Mouse (Mus musculus): Measurements from ENCODE around the gene 1300017J02Rik.
"Not testable (repeated sequence)": the region's sequence is repeated elsewhere in the genome, so short reads cannot be mapped to it uniquely, and the experiment has no call there.

Gene 1300017J02Rik

GRCm38 (mm10) chr9:103304927-103305326 lies at the start of gene 1300017J02Rik, which contains the start of gene Topbp1:
1300017J02Rik (minus strand) TSS chr9:103305082.
Topbp1 (plus strand) TSS chr9:103305215.
- peak; percentile 94 for DNase-seq (ENCODE audit: low read depth, low spot score)
- H3K27me3 ChIP-seq (ENCODE audit: control insufficient read depth, insufficient read depth, low read length, poor library complexity, severe bottlenecking) = no peaks in the 10 kb centered on the region
- H3K36me3 ChIP-seq (ENCODE audit: control insufficient read depth, insufficient read depth, low read length, poor library complexity, severe bottlenecking) = peaks cover 4% of the 10 kb centered on the region

DNA sequence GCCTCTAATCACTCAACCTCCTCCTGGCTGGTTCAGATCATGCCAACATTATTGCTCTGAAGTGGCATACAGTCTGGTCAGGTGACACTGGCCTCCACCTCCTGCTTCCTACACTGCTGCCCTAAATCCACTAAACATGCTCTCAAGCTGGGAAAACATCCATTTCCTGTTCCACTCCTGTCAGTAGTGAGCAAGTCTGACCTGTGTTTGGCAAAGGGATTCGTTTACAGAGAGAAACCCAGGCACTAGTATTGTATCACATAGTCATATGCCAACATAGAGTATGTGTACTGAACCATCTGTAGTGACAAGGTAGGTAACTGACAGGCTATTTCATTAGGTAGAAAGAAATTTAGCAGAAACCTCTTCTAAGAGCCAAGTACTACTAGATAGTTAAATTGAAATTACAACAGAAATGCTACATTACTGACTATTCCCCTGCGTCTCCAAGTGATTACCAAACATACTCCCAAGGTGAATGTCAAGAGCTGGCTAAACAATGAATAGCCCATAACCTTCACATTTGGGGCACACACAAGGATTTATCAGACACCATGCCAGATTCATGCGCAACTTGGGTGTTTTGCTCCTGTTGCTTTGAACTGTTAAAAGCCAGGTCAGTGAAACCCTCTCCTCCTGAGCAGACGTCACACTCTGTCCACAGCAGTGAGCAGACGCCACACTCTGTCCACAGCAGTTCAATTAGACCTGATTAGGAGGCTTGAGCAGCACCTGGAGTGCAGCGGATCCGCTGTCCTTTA lies 48.8 kb upstream of the 1300017J02Rik start:
- not testable (repeated sequence) for H3K27me3 ChIP-seq (ENCODE audit: control insufficient read depth, insufficient read depth, low read length, poor library complexity, severe bottlenecking); DNase-seq (ENCODE audit: low read depth, low spot score)
- peaks cover 10% of the 10 kb centered on the region for H3K36me3 ChIP-seq (ENCODE audit: control insufficient read depth, insufficient read depth, low read length, poor library complexity, severe bottlenecking)

GRCm38 (mm10) chr9:103348791-103349190 lies 43.9 kb upstream of the 1300017J02Rik start:
- Histone ChIP-seq H3K36me3 (ENCODE audit: control insufficient read depth, insufficient read depth, low read length, poor library complexity, severe bottlenecking) (peaks cover 3% of the 10 kb centered on the region; the same call in 1 of the 2 replicates), H3K27me3 (ENCODE audit: control insufficient read depth, insufficient read depth, low read length, poor library complexity, severe bottlenecking) (no peaks in the 10 kb centered on the region)
- DNase-seq (ENCODE audit: low read depth, low spot score) = no peak

DNA sequence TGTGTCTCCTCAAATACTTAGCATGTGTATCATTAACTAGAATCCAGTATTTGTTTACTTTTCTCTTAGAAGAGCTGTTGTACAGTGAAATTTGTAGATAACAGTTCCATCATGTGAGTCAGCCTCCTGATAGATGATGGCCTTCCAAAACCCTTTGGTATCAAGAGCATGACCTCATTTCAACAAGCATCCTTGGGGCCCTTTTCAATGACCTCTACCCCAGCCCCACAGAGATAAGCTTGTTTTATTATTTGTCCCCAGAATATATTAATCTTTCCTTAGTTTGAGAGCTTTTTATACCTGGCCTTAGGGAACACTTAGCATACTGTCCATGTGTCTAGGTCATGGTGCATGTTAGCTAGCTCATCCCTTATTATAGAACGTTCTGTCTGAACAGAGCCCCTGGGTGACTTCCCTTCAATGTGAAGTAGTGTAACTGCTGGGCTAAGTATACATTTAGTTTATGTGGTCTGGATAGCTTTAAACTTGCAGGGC lies 43.2 kb upstream of the 1300017J02Rik start:
- peaks cover 6% of the 10 kb centered on the region; the same call in 1 of the 2 replicates for H3K36me3 ChIP-seq (ENCODE audit: control insufficient read depth, insufficient read depth, low read length, poor library complexity, severe bottlenecking)
- DNase-seq (ENCODE audit: low read depth, low spot score) = no peak
- H3K27me3 ChIP-seq (ENCODE audit: control insufficient read depth, insufficient read depth, low read length, poor library complexity, severe bottlenecking) = no peaks in the 10 kb centered on the region

GRCm38 (mm10) chr9:103347045-103347444 lies 42.2 kb upstream of the 1300017J02Rik start:
- Histone ChIP-seq H3K36me3 (ENCODE audit: control insufficient read depth, insufficient read depth, low read length, poor library complexity, severe bottlenecking) (peaks cover 11% of the 10 kb centered on the region; the same call in 1 of the 2 replicates), H3K27me3 (ENCODE audit: control insufficient read depth, insufficient read depth, low read length, poor library complexity, severe bottlenecking) (no peaks in the 10 kb centered on the region)
- DNase-seq (ENCODE audit: low read depth, low spot score) = no peak

DNA sequence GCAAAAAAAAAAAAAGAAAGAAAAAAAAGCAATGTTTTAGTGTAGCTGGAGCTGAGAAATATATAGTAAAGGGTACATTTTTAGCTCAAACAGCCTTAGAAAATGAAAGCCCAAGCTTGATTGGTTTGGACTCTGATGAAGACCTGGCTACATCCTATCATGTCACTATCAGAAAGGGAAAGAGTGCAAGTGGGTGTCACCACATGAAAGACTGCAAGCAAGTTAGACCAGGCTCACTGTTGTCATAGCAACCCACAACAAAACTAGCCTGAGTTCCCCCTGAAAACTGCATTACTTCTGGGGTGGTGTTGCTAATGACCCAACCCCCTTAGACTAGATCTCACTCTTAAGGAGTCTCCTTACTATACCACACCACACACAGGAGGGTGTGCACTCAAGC lies 32.0 kb upstream of the 1300017J02Rik start:
- DNase-seq (ENCODE audit: low read depth, low spot score) = peak; percentile 18
- Histone ChIP-seq H3K36me3 (ENCODE audit: control insufficient read depth, insufficient read depth, low read length, poor library complexity, severe bottlenecking) (peaks cover 14% of the 10 kb centered on the region), H3K27me3 (ENCODE audit: control insufficient read depth, insufficient read depth, low read length, poor library complexity, severe bottlenecking) (no peaks in the 10 kb centered on the region)

DNA sequence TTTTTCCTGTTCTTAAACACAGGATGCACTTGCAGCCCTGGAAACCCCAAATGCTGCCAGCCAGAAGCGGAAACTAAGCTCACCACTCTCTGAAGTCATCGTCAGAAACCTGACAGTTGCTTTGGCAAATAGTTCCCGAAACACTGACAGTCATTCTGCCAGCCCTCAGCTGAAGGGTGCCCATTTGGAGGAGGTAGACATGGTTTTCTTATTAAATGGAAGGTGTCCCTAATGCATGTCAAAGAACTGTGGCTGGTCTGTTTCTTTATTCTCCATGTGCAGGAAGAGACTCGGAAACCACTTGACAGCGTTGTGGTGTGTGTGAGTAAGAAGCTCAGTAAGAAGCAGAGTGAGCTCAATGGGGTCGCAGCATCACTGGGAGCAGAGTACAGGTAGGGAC lies 27.8 kb upstream of the 1300017J02Rik start:
- DNase-seq (ENCODE audit: low read depth, low spot score) = no peak
- Histone ChIP-seq H3K36me3 (ENCODE audit: control insufficient read depth, insufficient read depth, low read length, poor library complexity, severe bottlenecking) (peaks cover 20% of the 10 kb centered on the region), H3K27me3 (ENCODE audit: control insufficient read depth, insufficient read depth, low read length, poor library complexity, severe bottlenecking) (no peaks in the 10 kb centered on the region)

GRCm38 (mm10) chr9:103326449-103326848 lies 21.6 kb upstream of the 1300017J02Rik start:
- Histone ChIP-seq H3K27me3 (ENCODE audit: control insufficient read depth, insufficient read depth, low read length, poor library complexity, severe bottlenecking) (no peaks in the 10 kb centered on the region), H3K36me3 (ENCODE audit: control insufficient read depth, insufficient read depth, low read length, poor library complexity, severe bottlenecking) (peaks cover 19% of the 10 kb centered on the region)
- no peak for DNase-seq (ENCODE audit: low read depth, low spot score)

- Histone ChIP-seq H3K27me3 (ENCODE audit: control insufficient read depth, insufficient read depth, low read length, poor library complexity, severe bottlenecking) (no peaks in the 10 kb centered on the region), H3K36me3 (ENCODE audit: control insufficient read depth, insufficient read depth, low read length, poor library complexity, severe bottlenecking) (peaks cover 17% of the 10 kb centered on the region)
- DNase-seq (ENCODE audit: low read depth, low spot score) = no peak
Observed at GRCm38 (mm10) chr9:103324678-103325077, 19.8 kb upstream of the 1300017J02Rik start.

DNA sequence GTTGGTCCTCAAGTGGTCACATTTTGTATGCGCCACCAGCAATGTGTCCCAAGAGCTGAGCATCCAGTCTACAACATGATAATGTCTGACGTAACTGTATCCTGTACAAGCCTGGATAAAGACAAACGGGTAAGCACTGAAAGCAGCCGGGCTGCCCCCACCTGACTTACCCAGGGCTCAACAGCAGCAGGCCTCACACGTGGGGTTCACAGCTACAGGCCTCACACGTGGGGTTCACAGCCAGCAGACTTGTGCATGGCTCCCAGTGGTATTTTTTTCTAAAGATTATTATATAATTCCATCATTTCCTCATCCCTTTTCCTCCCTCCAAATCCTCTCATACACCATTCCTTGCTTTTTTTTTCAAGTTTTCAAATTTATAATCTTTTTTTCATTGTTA lies 5.0 kb upstream of the 1300017J02Rik start:
- no peak for DNase-seq (ENCODE audit: low read depth, low spot score)
- H3K27me3 ChIP-seq (ENCODE audit: control insufficient read depth, insufficient read depth, low read length, poor library complexity, severe bottlenecking) = no peaks in the 10 kb centered on the region
- peaks cover 14% of the 10 kb centered on the region for H3K36me3 ChIP-seq (ENCODE audit: control insufficient read depth, insufficient read depth, low read length, poor library complexity, severe bottlenecking)

DNA sequence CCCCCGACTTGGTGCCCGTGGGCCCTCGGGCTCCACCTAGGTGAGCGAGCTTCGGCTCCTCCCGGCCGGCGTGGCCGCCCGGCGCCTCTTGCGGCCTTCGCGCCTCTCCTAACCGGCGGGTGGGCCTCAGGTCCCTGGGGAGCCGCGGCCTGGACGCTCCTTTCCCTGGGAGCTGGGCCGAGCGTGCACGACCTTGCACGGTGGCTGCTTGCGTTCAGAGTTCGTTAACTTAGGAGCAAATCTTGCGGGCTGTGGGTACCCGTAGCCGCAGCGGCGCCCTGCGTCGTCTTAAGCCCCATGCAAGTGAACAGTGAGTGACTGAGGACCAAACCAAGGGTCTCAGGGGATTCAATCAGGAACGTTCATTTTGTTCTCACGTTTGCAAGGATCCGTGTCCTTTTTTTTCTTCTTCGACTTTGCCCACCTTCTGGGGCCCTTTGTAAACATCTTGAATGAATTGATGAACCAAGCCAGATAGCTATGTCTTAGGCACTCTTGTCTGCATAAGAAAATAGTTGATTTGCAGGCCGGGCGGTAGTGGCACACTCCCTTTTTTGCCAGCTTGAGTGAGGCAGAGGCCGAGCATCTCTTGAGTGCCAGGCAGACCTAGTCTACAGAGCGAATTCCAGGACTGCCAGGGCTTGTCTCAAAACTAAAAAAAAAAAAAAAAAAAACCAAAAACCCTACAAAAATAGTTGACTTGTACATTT lies 605 bp upstream of the 1300017J02Rik start:
- peaks cover 7% of the 10 kb centered on the region for H3K36me3 ChIP-seq (ENCODE audit: control insufficient read depth, insufficient read depth, low read length, poor library complexity, severe bottlenecking)
- DNase-seq (ENCODE audit: low read depth, low spot score) = peak; percentile 44
- H3K27me3 ChIP-seq (ENCODE audit: control insufficient read depth, insufficient read depth, low read length, poor library complexity, severe bottlenecking) = no peaks in the 10 kb centered on the region

- peak; percentile 71 for DNase-seq (ENCODE audit: low read depth, low spot score)
- H3K27me3 ChIP-seq (ENCODE audit: control insufficient read depth, insufficient read depth, low read length, poor library complexity, severe bottlenecking) = no peaks in the 10 kb centered on the region
- H3K36me3 ChIP-seq (ENCODE audit: control insufficient read depth, insufficient read depth, low read length, poor library complexity, severe bottlenecking) = no peaks in the 10 kb centered on the region
Observed at GRCm38 (mm10) chr9:103302666-103303065, 2.2 kb downstream of the 1300017J02Rik start.

DNA sequence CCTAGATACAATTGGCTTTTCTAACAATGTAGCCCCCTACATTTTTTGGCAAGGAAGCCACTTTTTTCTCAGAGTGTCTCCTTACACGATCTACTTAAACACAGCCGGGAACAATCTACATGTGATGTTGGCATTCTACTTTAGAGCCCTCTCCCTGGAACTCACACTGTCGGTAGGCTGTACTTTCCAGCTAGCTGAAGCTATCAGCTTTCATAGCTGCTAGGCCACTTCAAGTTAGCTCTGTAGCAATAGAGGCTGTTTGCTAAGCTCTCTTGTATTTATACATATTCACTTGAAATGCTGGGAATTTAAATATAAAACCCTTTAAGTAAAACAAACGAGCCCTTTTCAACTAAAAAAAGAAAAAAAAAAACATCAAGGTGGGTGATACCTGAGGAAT lies 2.6 kb downstream of the 1300017J02Rik start:
- H3K36me3 ChIP-seq (ENCODE audit: control insufficient read depth, insufficient read depth, low read length, poor library complexity, severe bottlenecking) = no peaks in the 10 kb centered on the region
- H3K27me3 ChIP-seq (ENCODE audit: control insufficient read depth, insufficient read depth, low read length, poor library complexity, severe bottlenecking) = no peaks in the 10 kb centered on the region
- DNase-seq (ENCODE audit: low read depth, low spot score) = no peak

- no peak for DNase-seq (ENCODE audit: low read depth, low spot score)
- Histone ChIP-seq H3K36me3 (ENCODE audit: control insufficient read depth, insufficient read depth, low read length, poor library complexity, severe bottlenecking) (no peaks in the 10 kb centered on the region), H3K27me3 (ENCODE audit: control insufficient read depth, insufficient read depth, low read length, poor library complexity, severe bottlenecking) (no peaks in the 10 kb centered on the region)
Observed at GRCm38 (mm10) chr9:103301086-103301485, 3.8 kb downstream of the 1300017J02Rik start.

GRCm38 (mm10) chr9:103294507-103294906 lies 10.4 kb downstream of the 1300017J02Rik start:
- no peak for DNase-seq (ENCODE audit: low read depth, low spot score)
- Histone ChIP-seq H3K27me3 (ENCODE audit: control insufficient read depth, insufficient read depth, low read length, poor library complexity, severe bottlenecking) (no peaks in the 10 kb centered on the region), H3K36me3 (ENCODE audit: control insufficient read depth, insufficient read depth, low read length, poor library complexity, severe bottlenecking) (no peaks in the 10 kb centered on the region)

Measured in splenic B cell, adult 2 months (primary cell).